Mouse (Mus musculus): Measurements from ENCODE around the gene Tmprss2. TPM values are rescaled to one million over a fixed set of nuclear protein-coding genes. Genes with fewer than 3 reads are reported as not detected.

The Tmprss2 gene
- total RNA-seq (2021) = under 1 TPM in 1 of 2 experiments, not detected in 1; 0.27 TPM
- long read RNA-seq = 0 reads

GRCm38 (mm10) chr16:97610939-97611338, at the start of gene Tmprss2:
Gene Tmprss2 (minus strand): TSS chr16:97611195.
- no peak for DNase-seq (ENCODE audit: low spot score in 2 of 2)

GRCm38 (mm10) chr16:97659225-97659658, 48.2 kb upstream of the Tmprss2 start:
- no peak for DNase-seq (ENCODE audit: low spot score in 2 of 2)

- DNase-seq (ENCODE audit: low spot score in 2 of 2) = no peak
These were observed 47.5 kb upstream of the Tmprss2 start for GRCm38 (mm10) chr16:97658481-97658880.

GRCm38 (mm10) chr16:97655800-97656199, 44.8 kb upstream of the Tmprss2 start:
- DNase-seq (ENCODE audit: low spot score in 2 of 2) = no peak

GRCm38 (mm10) chr16:97649522-97650188, 38.7 kb upstream of the Tmprss2 start:
- DNase-seq (ENCODE audit: low spot score in 2 of 2) = no peak

- no peak for DNase-seq (ENCODE audit: low spot score in 2 of 2)
These were observed 33.7 kb upstream of the Tmprss2 start for GRCm38 (mm10) chr16:97644681-97645080.

- DNase-seq (ENCODE audit: low spot score in 2 of 2) = no peak
These were observed 28.6 kb upstream of the Tmprss2 start for GRCm38 (mm10) chr16:97639630-97640029.

GRCm38 (mm10) chr16:97632880-97633484, 22.0 kb upstream of the Tmprss2 start:
- DNase-seq (ENCODE audit: low spot score in 2 of 2) = no peak

GRCm38 (mm10) chr16:97623166-97623565, 12.2 kb upstream of the Tmprss2 start:
- no peak for DNase-seq (ENCODE audit: low spot score in 2 of 2)

GRCm38 (mm10) chr16:97622383-97622889, 11.4 kb upstream of the Tmprss2 start:
- DNase-seq (ENCODE audit: low spot score in 2 of 2) = no peak

- no peak for DNase-seq (ENCODE audit: low spot score in 2 of 2)
These were observed 7.3 kb upstream of the Tmprss2 start for GRCm38 (mm10) chr16:97618285-97618684.

GRCm38 (mm10) chr16:97612009-97612408, 1.0 kb upstream of the Tmprss2 start:
- DNase-seq (ENCODE audit: low spot score in 2 of 2) = no peak

GRCm38 (mm10) chr16:97610246-97610645, 749 bp downstream of the Tmprss2 start:
- DNase-seq (ENCODE audit: low spot score in 2 of 2) = no peak

- DNase-seq (ENCODE audit: low spot score in 2 of 2) = no peak
These were observed 1.3 kb downstream of the Tmprss2 start for GRCm38 (mm10) chr16:97609676-97610075.

GRCm38 (mm10) chr16:97607956-97608355, 3.0 kb downstream of the Tmprss2 start:
- no peak for DNase-seq (ENCODE audit: low spot score in 2 of 2)

GRCm38 (mm10) chr16:97606829-97607228, 4.2 kb downstream of the Tmprss2 start:
- no peak for DNase-seq (ENCODE audit: low spot score in 2 of 2)

- DNase-seq (ENCODE audit: low spot score in 2 of 2) = no peak
These were observed 4.9 kb downstream of the Tmprss2 start for GRCm38 (mm10) chr16:97605957-97606721.

GRCm38 (mm10) chr16:97602256-97602655, 8.7 kb downstream of the Tmprss2 start:
- DNase-seq (ENCODE audit: low spot score in 2 of 2) = peak; percentile 34 to 55

GRCm38 (mm10) chr16:97600591-97600990, 10.4 kb downstream of the Tmprss2 start:
- DNase-seq (ENCODE audit: low spot score in 2 of 2) = no peak

- DNase-seq (ENCODE audit: low spot score in 2 of 2) = no peak
These were observed 12.9 kb downstream of the Tmprss2 start for GRCm38 (mm10) chr16:97598046-97598445.

GRCm38 (mm10) chr16:97593816-97594509, 17.0 kb downstream of the Tmprss2 start:
- no peak for DNase-seq (ENCODE audit: low spot score in 2 of 2)
